Mouse (Mus musculus) neural tube, embryonic 12.5 days (tissue): ENCODE data around the gene Mospd3. TPM values are rescaled to one million over a fixed set of nuclear protein-coding genes. Genes with fewer than 3 reads are reported as not detected.

Experiments used
- ATAC-seq: fragments of 200-750 bp; cut with Nextera tagmentation; 2 replicates; pipeline ENCODE4 v1.8.0; 2017; ENCODE audit warnings: low read depth, mild to moderate bottlenecking, moderate TSS enrichment, moderate library complexity; ENCODE audit not compliant: low FRiP score
- H3K27ac ChIP-seq: fragments of 300-500 bp; sonication (generic); 2 replicates; pipeline ENCODE4 v1.5.1; 2016
- H3K27me3 ChIP-seq: fragments of 300-500 bp; sonication (generic); replicated peaks from 2 replicates; pipeline ENCODE4 v1.6.1; 2016; ENCODE audit warnings: mild to moderate bottlenecking
- H3K36me3 ChIP-seq: fragments of 300-500 bp; sonication (generic); 2 replicates; pipeline ENCODE4 v1.6.1; 2016; ENCODE audit warnings: mild to moderate bottlenecking
- H3K4me1 ChIP-seq: fragments of 300-500 bp; sonication (generic); 2 replicates; pipeline ENCODE4 v1.6.1; 2016
- H3K4me2 ChIP-seq: fragments of 300-500 bp; sonication (generic); replicated peaks from 2 replicates; pipeline ENCODE4 v1.6.1; 2016; ENCODE audit warnings: mild to moderate bottlenecking
- H3K4me3 ChIP-seq: fragments of 300-500 bp; sonication (generic); 2 replicates; pipeline ENCODE4 v1.5.1; 2016
- H3K9ac ChIP-seq: fragments of 300-500 bp; sonication (generic); 2 replicates; pipeline ENCODE4 v1.6.1; 2016; ENCODE audit warnings: mild to moderate bottlenecking
- H3K9me3 ChIP-seq: fragments of 300-500 bp; sonication (generic); 2 replicates; pipeline ENCODE4 v1.6.1; 2016; ENCODE audit warnings: mild to moderate bottlenecking
- WGBS: fragments of 180-500 bp; shearing (Covaris S2); methylation state at CpG from one replicate; pipeline ENCODE4 v1.1.7; 2016; 5-methylcytosine and 5-hydroxymethylcytosine counted together
- polyA plus RNA-seq: library from polyadenylated mRNA; unstranded; fragments of >200 nt; fragmentation: Nextera tagmentation; extraction: Ambion mirVana; gene quantifications from 2 replicates; pipeline ENCODE4 v1.2.1, GENCODE M21; 2016

Gene Mospd3
- polyA plus RNA-seq, 1 experiment from 2014 or later: 42.1 TPM

DNA sequence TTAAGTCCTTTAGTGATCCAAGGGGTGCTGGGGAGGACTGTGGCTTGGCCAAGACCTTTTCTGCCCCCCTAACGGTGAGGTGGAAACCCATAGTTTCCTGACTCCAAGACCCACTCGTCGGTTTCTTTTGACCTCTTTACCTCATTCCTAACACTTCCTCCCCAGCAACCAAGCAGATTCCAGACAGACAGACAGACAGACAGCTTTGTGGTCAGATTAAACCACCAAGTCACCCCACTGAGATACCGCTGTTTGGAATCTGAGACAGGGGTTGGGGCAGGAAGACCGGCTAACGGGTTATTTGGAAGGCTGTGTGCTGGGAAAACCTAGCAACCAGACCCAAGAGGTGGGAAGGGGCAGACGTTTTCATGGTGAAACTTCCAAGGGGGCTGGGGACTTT, 30.7 kb downstream of the Mospd3 start:
- Histone ChIP-seq H3K4me2 (no peak overlapping the region), H3K9ac (no peak overlapping the region), H3K36me3 (no peaks in the 10 kb centered on the region), H3K27me3 (peaks cover 3% of the 10 kb centered on the region; the same call in 1 of the 2 replicates), H3K4me3 (no peak overlapping the region), H3K4me1 (no peaks in the 10 kb centered on the region), H3K9me3 (no peaks in the 10 kb centered on the region), H3K27ac (no peak overlapping the region)
- no peak for ATAC-seq
- WGBS: 63% methylated on average over 7 of the region's 7 CpGs

DNA sequence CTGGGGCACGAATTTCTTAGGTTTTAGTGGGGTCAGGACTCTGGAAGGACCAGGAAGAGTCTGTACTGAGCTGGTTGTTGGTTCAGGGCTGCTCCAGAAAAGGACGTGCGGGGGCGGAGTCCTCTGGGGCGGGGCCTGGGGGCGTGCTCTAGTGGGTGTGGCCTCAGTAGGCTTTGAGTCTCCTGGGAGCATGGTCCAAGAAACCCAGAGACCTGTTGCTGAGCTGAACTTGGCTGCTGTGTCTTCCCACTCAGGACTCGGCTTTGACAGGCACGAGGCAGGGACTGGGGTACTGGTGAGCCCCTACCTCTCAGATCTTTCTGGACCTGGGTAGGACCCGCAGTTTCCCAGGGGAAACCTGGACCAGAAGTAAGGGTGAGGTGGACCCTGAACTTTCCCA, 31.2 kb downstream of the Mospd3 start, which contains the start of gene Tfr2:
Gene Tfr2, plus strand, starts transcription at position 176 of the 400 bp plus-strand sequence.
- WGBS: 30% methylated on average over 9 of the region's 9 CpGs
- H3K36me3 ChIP-seq: no peaks in the 10 kb centered on the region
- no peaks in the 10 kb centered on the region for H3K4me1 ChIP-seq
- H3K4me2 ChIP-seq: no peak within 1 kb of the TSS
- H3K27ac ChIP-seq: no peak within 1 kb of the TSS
- H3K9me3 ChIP-seq: no peaks in the 10 kb centered on the region
- H3K27me3 ChIP-seq: peaks cover 3% of the 10 kb centered on the region; the same call in 1 of the 2 replicates
- no peak within 1 kb of the TSS for H3K4me3 ChIP-seq
- H3K9ac ChIP-seq: no peak within 1 kb of the TSS
- ATAC-seq: no peak

GRCm38 (mm10) chr5:137569031-137569430, 31.8 kb downstream of the Mospd3 start:
- Histone ChIP-seq H3K27ac (no peak overlapping the region), H3K4me1 (no peaks in the 10 kb centered on the region), H3K4me3 (no peak overlapping the region), H3K36me3 (no peaks in the 10 kb centered on the region), H3K4me2 (no peak overlapping the region), H3K9me3 (no peaks in the 10 kb centered on the region), H3K9ac (no peak overlapping the region), H3K27me3 (peaks cover 3% of the 10 kb centered on the region; the same call in 1 of the 2 replicates)
- 71% methylated on average over 12 of the region's 12 CpGs for whole genome bisulfite sequencing
- ATAC-seq: no peak

- Histone ChIP-seq H3K27ac (no peak overlapping the region), H3K4me2 (no peak overlapping the region), H3K4me1 (no peaks in the 10 kb centered on the region), H3K27me3 (0 out of 2 replicates have a peak, but pooled peaks cover 3% of the 10 kb centered on the region), H3K9ac (no peak overlapping the region), H3K4me3 (no peak overlapping the region), H3K36me3 (no peaks in the 10 kb centered on the region), H3K9me3 (no peaks in the 10 kb centered on the region)
- 83% methylated on average over 8 of the region's 8 CpGs for WGBS
- ATAC-seq: no peak
Observed at GRCm38 (mm10) chr5:137568223-137568798, 32.5 kb downstream of the Mospd3 start.

- H3K4me1 ChIP-seq: no peaks in the 10 kb centered on the region
- H3K27me3 ChIP-seq: 0 out of 2 replicates have a peak, but pooled peaks cover 3% of the 10 kb centered on the region
- H3K36me3 ChIP-seq: no peaks in the 10 kb centered on the region
- ATAC-seq: no peak
- H3K4me3 ChIP-seq: no peak overlapping the region
- 95% methylated on average over 5 of the region's 5 CpGs for WGBS
- H3K9ac ChIP-seq: no peak overlapping the region
- no peak overlapping the region for H3K27ac ChIP-seq
- H3K4me2 ChIP-seq: no peak overlapping the region
- no peaks in the 10 kb centered on the region for H3K9me3 ChIP-seq
Observed at GRCm38 (mm10) chr5:137566416-137566815, 34.4 kb downstream of the Mospd3 start.

DNA sequence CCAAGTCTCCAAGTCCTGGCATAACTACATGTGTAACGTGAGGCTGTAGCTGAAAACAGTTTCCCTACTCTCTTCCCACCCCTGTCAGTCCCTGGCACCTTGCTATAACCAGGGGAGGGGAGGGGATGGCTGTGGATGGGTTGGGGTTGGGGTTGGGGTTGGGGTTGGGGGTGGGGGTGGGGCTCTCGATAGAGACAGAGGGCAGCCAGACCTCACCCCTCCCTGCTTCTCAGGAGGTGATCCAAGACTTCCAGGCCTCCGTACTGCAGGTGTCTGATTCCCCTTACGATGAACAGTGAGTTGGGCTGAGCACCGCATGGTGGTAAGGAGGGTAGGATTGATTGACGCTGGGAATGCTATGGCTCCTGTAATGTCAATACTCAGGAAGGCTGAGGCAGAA, 35.1 kb downstream of the Mospd3 start:
- H3K9me3 ChIP-seq: no peaks in the 10 kb centered on the region
- no peak overlapping the region for H3K27ac ChIP-seq
- no peak for ATAC-seq
- no peaks in the 10 kb centered on the region for H3K4me1 ChIP-seq
- no peak overlapping the region for H3K4me3 ChIP-seq
- 69% methylated on average over 6 of the region's 6 CpGs for WGBS
- no peak overlapping the region for H3K9ac ChIP-seq
- H3K4me2 ChIP-seq: no peak overlapping the region
- no peaks in the 10 kb centered on the region for H3K36me3 ChIP-seq
- H3K27me3 ChIP-seq: 0 out of 2 replicates have a peak, but pooled peaks cover 3% of the 10 kb centered on the region

DNA sequence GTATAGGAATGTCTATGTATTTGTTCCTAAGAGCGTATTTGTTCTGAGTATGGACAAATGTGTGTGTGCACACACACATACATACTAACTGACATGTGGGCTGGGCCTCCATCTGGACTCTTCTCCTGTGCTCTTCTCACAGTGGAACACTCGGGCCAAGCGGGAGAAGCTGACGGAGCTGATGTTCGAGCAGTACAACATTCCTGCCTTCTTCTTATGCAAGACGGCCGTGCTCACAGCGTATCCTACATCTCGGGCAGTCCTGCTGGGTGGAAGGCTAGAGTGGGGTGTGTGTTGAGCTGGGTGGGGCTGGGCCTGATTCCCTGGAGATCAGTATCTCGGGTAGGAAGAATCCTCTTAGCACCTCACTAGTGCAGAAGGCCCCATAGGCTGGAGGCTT, 37.9 kb downstream of the Mospd3 start:
- no peak overlapping the region for H3K4me3 ChIP-seq
- H3K27me3 ChIP-seq: 0 out of 2 replicates have a peak, but pooled peaks cover 3% of the 10 kb centered on the region
- no peak overlapping the region for H3K9ac ChIP-seq
- H3K27ac ChIP-seq: no peak overlapping the region
- 75% methylated on average over 10 of the region's 10 CpGs for WGBS
- H3K9me3 ChIP-seq: no peaks in the 10 kb centered on the region
- H3K4me2 ChIP-seq: no peak overlapping the region
- no peak for ATAC-seq
- no peaks in the 10 kb centered on the region for H3K4me1 ChIP-seq
- H3K36me3 ChIP-seq: no peaks in the 10 kb centered on the region

- ATAC-seq: no peak
- H3K27ac ChIP-seq: no peak overlapping the region
Observed at GRCm38 (mm10) chr5:137561556-137561955, 39.3 kb downstream of the Mospd3 start.

GRCm38 (mm10) chr5:137553898-137554297, 47.0 kb downstream of the Mospd3 start:
- 0 out of 2 replicates have a peak overlapping the region, but pooled peaks have one; percentile 32 for H3K27ac ChIP-seq
- 56% methylated on average over 11 of the region's 11 CpGs for WGBS
- H3K36me3 ChIP-seq: no peaks in the 10 kb centered on the region
- no peak; the same call in none of the 2 replicates for ATAC-seq
- H3K9ac ChIP-seq: peak overlapping the region; percentile 59
- peak overlapping the region; percentile 52 for H3K4me3 ChIP-seq
- H3K9me3 ChIP-seq: no peaks in the 10 kb centered on the region
- 0 out of 2 replicates have a peak, but pooled peaks cover 4% of the 10 kb centered on the region for H3K27me3 ChIP-seq
- peaks cover 6% of the 10 kb centered on the region; the same call in 1 of the 2 replicates for H3K4me1 ChIP-seq
- H3K4me2 ChIP-seq: peak overlapping the region; percentile 60

More at GRCm38 (mm10) chr5:137561556-137561955, 39.3 kb downstream of the Mospd3 start:
- H3K4me3 ChIP-seq: no peak overlapping the region
- no peaks in the 10 kb centered on the region for H3K4me1 ChIP-seq
- 64% methylated on average over 6 of the region's 6 CpGs for WGBS
- no peak overlapping the region for H3K4me2 ChIP-seq
- no peaks in the 10 kb centered on the region for H3K9me3 ChIP-seq
- no peak overlapping the region for H3K9ac ChIP-seq
- 0 out of 2 replicates have a peak, but pooled peaks cover 3% of the 10 kb centered on the region for H3K27me3 ChIP-seq
- no peaks in the 10 kb centered on the region for H3K36me3 ChIP-seq

DNA sequence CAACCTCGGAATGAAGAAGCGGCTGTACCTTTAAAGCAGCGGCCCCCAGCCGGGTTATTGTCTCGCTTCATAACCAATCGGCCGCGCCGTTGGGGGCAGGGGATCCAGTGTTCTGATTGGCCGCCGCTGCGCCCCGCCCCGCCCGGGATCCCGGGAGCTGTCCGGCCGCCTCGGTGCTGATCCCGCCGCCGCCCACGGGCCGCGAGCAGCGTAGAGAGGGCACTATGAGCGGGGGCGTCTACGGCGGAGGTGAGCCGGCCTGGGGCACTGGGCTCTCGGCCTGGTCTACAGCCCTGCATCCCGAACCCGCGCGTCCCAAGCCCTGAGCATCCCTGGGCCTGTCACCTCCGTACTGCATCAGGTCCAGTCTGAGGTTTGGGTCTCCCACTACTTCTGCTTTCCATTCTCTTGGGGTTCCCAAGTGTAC, 47.4 kb downstream of the Mospd3 start, which contains the start of gene Actl6b:
Gene Actl6b, plus strand, starts transcription at position 107 of the 427 bp plus-strand sequence.
- 2% methylated on average over 37 of the region's 37 CpGs for WGBS
- Histone ChIP-seq H3K4me1 (peaks cover 6% of the 10 kb centered on the region; the same call in 1 of the 2 replicates), H3K27me3 (0 out of 2 replicates have a peak, but pooled peaks cover 4% of the 10 kb centered on the region), H3K4me3 (peak within 1 kb of the TSS; percentile 52), H3K9me3 (no peaks in the 10 kb centered on the region), H3K36me3 (no peaks in the 10 kb centered on the region), H3K27ac (peak within 1 kb of the TSS; percentile 32; the same call in 1 of the 2 replicates), H3K4me2 (peak within 1 kb of the TSS; percentile 60), H3K9ac (peak within 1 kb of the TSS; percentile 59)
- ATAC-seq: peak; percentile 93

DNA sequence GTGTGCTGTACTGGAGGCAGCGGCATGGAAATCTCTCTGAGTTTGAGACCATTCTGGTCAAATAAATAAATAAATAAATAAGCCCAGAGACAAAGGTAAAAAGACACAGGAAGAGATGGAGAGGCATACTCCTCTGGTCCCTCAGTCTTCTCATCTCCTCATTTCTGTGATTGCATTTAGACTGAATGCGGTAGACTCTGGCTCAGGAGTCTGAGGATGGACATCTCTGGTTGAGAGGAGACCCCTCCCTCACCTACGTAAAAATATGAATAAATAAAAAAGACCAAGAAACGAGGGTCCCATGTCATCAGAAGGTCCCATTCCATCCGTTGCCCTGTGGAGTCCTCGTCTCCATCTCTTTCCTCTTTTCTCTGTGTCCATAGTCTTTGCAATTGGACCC, 47.9 kb downstream of the Mospd3 start:
- H3K9ac ChIP-seq: no peak overlapping the region
- ATAC-seq: no peak; the same call in 1 of the 2 replicates
- no peak overlapping the region for H3K27ac ChIP-seq
- peaks cover 6% of the 10 kb centered on the region; the same call in 1 of the 2 replicates for H3K4me1 ChIP-seq
- H3K4me3 ChIP-seq: peak overlapping the region; percentile 52
- H3K36me3 ChIP-seq: no peaks in the 10 kb centered on the region
- no peaks in the 10 kb centered on the region for H3K9me3 ChIP-seq
- WGBS: 29% methylated on average over 6 of the region's 6 CpGs
- peak overlapping the region; percentile 60 for H3K4me2 ChIP-seq
- 0 out of 2 replicates have a peak, but pooled peaks cover 4% of the 10 kb centered on the region for H3K27me3 ChIP-seq

DNA sequence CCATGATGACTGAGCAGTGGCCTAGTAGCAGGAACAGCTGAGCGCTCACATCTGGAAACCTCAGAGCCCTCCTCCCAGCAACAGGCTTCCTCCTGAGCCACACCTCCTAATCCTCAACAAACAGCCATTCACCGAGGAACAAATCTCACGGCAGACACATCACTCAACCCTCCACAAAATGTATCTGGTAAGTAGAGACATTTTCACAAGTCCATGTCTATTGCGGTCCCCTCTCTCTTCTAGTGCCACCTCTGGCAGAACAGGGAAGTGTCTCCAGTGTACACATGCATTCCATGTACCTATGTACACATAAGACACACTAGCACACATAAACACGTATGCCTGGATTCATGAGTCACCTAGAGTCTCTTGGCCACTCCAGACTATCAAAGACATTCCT, 49.7 kb downstream of the Mospd3 start:
- no peaks in the 10 kb centered on the region for H3K36me3 ChIP-seq
- WGBS: 74% methylated on average over 5 of the region's 5 CpGs
- no peak for ATAC-seq
- no peak overlapping the region for H3K4me3 ChIP-seq
- H3K4me1 ChIP-seq: peaks cover 6% of the 10 kb centered on the region; the same call in 1 of the 2 replicates
- H3K27ac ChIP-seq: no peak overlapping the region
- H3K9ac ChIP-seq: no peak overlapping the region
- no peak overlapping the region for H3K4me2 ChIP-seq
- no peaks in the 10 kb centered on the region for H3K9me3 ChIP-seq
- 0 out of 2 replicates have a peak, but pooled peaks cover 4% of the 10 kb centered on the region for H3K27me3 ChIP-seq
